Mouse (Mus musculus): Measurements from ENCODE around the gene Pknox2. TPM values are rescaled to one million over a fixed set of nuclear protein-coding genes. Genes with fewer than 3 reads are reported as not detected.

Gene Pknox2
- polyA plus RNA-seq, 1 experiment from 2014 or later: not detected

Other genes starting within 250 kb of the Pknox2 start
- 2.8 to 3.0 TPM (median 2.8 TPM) in 3 replicates for gene Tmem218, start 60.8 kb upstream of the Pknox2 start, polyA plus RNA-seq (2018)
- 136 to 253 TPM (median 157 TPM) in 3 replicates for gene Slc37a2, start 108.3 kb upstream of the Pknox2 start, polyA plus RNA-seq (2018)
- gene Ccdc15, start 201.0 kb upstream of the Pknox2 start, polyA plus RNA-seq (2018): 0.39 to 1.2 TPM (median 0.57 TPM) in 3 replicates
- not detected in 3 replicates for gene Hepacam, start 219.9 kb upstream of the Pknox2 start, polyA plus RNA-seq (2018)